Mouse (Mus musculus) megakaryocyte-erythroid progenitor cell, adult 5-6 weeks (primary cell): Measurements from ENCODE around the gene Serpina6. TPM values are rescaled to one million over a fixed set of nuclear protein-coding genes. Genes with fewer than 3 reads are reported as not detected.
"Not testable (repeated sequence)": the region's sequence is repeated elsewhere in the genome, so short reads cannot be mapped to it uniquely, and the experiment has no call there.

ENCODE experiments used
- ATAC-seq: replicated peaks from 2 replicates; pipeline ENCODE4 v1.8.0; 2016; ENCODE audit warnings: mild to moderate bottlenecking, inconsistent platforms; ENCODE audit not compliant: severe bottlenecking, poor library complexity, low FRiP score, low TSS enrichment
- total RNA-seq, 2 experiments: library from RNA; stranded (forward) in 1 of 2; stranded (reverse) in 1 of 2; fragments of 200-1000, 215-1000 nt in 1 of 2; fragments of >200 nt in 1 of 2; fragmentation: Nextera tagmentation in 1 of 2; gene quantifications; 2 replicates each; pipeline ENCODE4 v1.2.3; 2014 to 2017

The Serpina6 gene
- not detected in 2 replicates for total RNA-seq (2014; fragmentation: Nextera tagmentation)
- total RNA-seq (2017) = not detected in 2 replicates

GRCm38 (mm10) chr12:103656848-103657626, at the start of gene Serpina6:
Gene Serpina6, minus strand, starts transcription at chr12:103657212.
- no peak for ATAC-seq

- ATAC-seq = no peak
These were observed 49.1 kb upstream of the Serpina6 start for GRCm38 (mm10) chr12:103706113-103706512.

GRCm38 (mm10) chr12:103705547-103705946, 48.5 kb upstream of the Serpina6 start:
- no peak for ATAC-seq

GRCm38 (mm10) chr12:103700144-103700750, 43.2 kb upstream of the Serpina6 start:
- no peak for ATAC-seq

- ATAC-seq = no peak
These were observed 38.4 kb upstream of the Serpina6 start, which contains the start of gene Serpina1f for GRCm38 (mm10) chr12:103695429-103695828. Gene Serpina1f, minus strand, starts transcription at chr12:103695529.

GRCm38 (mm10) chr12:103688221-103688814, 31.3 kb upstream of the Serpina6 start:
- no peak for ATAC-seq

- no peak for ATAC-seq
These were observed 30.0 kb upstream of the Serpina6 start for GRCm38 (mm10) chr12:103687021-103687420.

GRCm38 (mm10) chr12:103686050-103686449, 29.0 kb upstream of the Serpina6 start:
- no peak for ATAC-seq

- ATAC-seq = no peak
These were observed 28.4 kb upstream of the Serpina6 start for GRCm38 (mm10) chr12:103685386-103685785.

GRCm38 (mm10) chr12:103683775-103684174, 26.8 kb upstream of the Serpina6 start:
- no peak for ATAC-seq

- no peak for ATAC-seq
These were observed 24.7 kb upstream of the Serpina6 start for GRCm38 (mm10) chr12:103681739-103682138.

- ATAC-seq = no peak
These were observed 24.2 kb upstream of the Serpina6 start for GRCm38 (mm10) chr12:103681169-103681568.

GRCm38 (mm10) chr12:103679853-103680252, 22.8 kb upstream of the Serpina6 start:
- not testable (repeated sequence) for ATAC-seq

- ATAC-seq = no peak
These were observed 19.0 kb upstream of the Serpina6 start, which contains the start of gene Serpina16 for GRCm38 (mm10) chr12:103676039-103676438. Gene Serpina16, minus strand, starts transcription at chr12:103676139.

GRCm38 (mm10) chr12:103673179-103673578, 16.2 kb upstream of the Serpina6 start:
- no peak for ATAC-seq

GRCm38 (mm10) chr12:103671483-103671882, 14.5 kb upstream of the Serpina6 start:
- ATAC-seq = no peak

- ATAC-seq = no peak
These were observed 14.0 kb upstream of the Serpina6 start for GRCm38 (mm10) chr12:103670964-103671363.

GRCm38 (mm10) chr12:103670344-103670743, 13.3 kb upstream of the Serpina6 start:
- no peak for ATAC-seq

GRCm38 (mm10) chr12:103665286-103665685, 8.3 kb upstream of the Serpina6 start:
- no peak for ATAC-seq

GRCm38 (mm10) chr12:103662053-103662452, 5.0 kb upstream of the Serpina6 start:
- ATAC-seq = not testable (repeated sequence)
